In the genomic region with DNA sequence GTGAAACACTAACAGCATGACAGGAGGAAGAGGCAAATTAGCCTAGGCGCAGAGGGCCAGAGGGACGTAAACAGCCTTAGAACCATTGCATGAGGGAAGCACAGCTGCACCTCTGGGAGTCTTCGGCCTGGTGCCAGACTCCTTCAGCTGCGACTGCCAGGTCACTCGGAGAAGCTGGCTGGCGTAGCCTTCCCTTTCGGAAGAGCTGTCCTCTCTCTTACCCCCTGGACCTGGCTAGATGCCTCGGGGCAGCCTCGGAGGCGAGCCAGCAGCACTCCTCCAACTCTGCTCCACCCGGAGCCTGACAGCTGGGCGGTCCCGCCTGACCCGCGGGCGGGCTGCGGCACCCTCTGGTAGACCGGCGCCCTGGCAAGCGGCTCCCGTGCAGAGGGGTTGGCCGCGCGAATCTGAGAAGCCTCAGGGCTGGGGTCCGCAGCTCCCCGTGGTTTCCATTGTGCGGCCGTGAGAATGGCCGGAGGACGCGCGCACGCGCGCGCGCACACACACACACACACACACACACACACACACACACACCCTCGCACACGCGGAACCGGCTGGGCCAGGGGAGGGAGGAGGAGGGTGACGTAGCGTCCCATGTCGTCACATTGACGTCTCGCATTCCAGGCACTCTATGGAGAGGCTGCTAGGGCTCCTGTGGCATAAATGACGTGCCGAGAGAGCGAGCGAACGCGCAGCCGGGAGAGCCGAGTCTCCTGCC, we compare ENCODE assay signal across 8 mouse cellular contexts. TPM values are rescaled to one million over a fixed set of nuclear protein-coding genes. Genes with fewer than 3 reads are reported as not detected.
DNase-seq lines count a peak whose midpoint lies in the region; ATAC-seq lines count a peak whose summit lies in the region.

Gene Nr4a3 (plus strand): TSS at position 663 of the 721 bp plus-strand sequence.

- no peaks in the 10 kb centered on the region for H3K9me3 ChIP-seq in megakaryocyte, embryonic 14.5 days

- H3K4me3 ChIP-seq in megakaryocyte, embryonic 14.5 days (replicated peaks): peak within 1 kb of the TSS; percentile 94

- peak; percentile 92 to 97 for DNase-seq in adrenal gland, adult (ENCODE audit: inconsistent age in 2 of 2, low spot score in 1 of 2)
- DNase-seq in embryo, embryonic 10 days (ENCODE audit: low spot score): peak; percentile 95
- peak; percentile 90 for DNase-seq in gastrocnemius, postnatal 10 days
- DNase-seq in left cerebral cortex, adult 9 months (ENCODE audit: low spot score in 2 of 2): peak; percentile 71 to 90
- DNase-seq in right cerebral cortex, adult 2 months (ENCODE audit: low spot score in 2 of 2): peak; percentile 91 to 94
- DNase-seq in urinary bladder, postnatal 10 days (ENCODE audit: low spot score): peak; percentile 44

- peaks cover 55% of the 10 kb centered on the region for H3K27me3 ChIP-seq in megakaryocyte, embryonic 14.5 days (replicated peaks)

- H3K36me3 ChIP-seq in megakaryocyte, embryonic 14.5 days (replicated peaks; ENCODE audit: low read length): no peaks in the 10 kb centered on the region

- peak; percentile 54 for ATAC-seq in inflammation-experienced regulatory T-cells, adult 6 months

- H3K4me1 ChIP-seq in megakaryocyte, embryonic 14.5 days: peaks cover 60% of the 10 kb centered on the region

RNA-seq across cellular contexts. Expression of gene Nr4a3, which starts in this region (rescaled TPM):
- 1 to 10 TPM; 2.2 TPM for total RNA-seq in gastrocnemius, postnatal 10 days (2021)
- 1 to 10 TPM; 1.9 to 3.6 (median 2.7) TPM for polyA plus RNA-seq in inflammation-experienced regulatory T-cells, adult 6 months (2017; shearing (Covaris generic))
- 0.42 and 0.75 TPM in 2 replicates for polyA plus RNA-seq in megakaryocyte, embryonic 14.5 days (2012; ENCODE audit: insufficient read depth, low replicate concordance)

Comparison
In these comparisons a context has a peak if more than half of its experiments do, and no peak if none do; other contexts are left out.
1. Peak in every context shown above with its lines: DNase-seq, ATAC-seq and H3K4me3 ChIP-seq.
2. DNase-seq: peak in every context shown above with its lines; median percentile 95 in embryo, embryonic 10 days; 94 in adrenal gland, adult; 92 in right cerebral cortex, adult 2 months; 90 in gastrocnemius, postnatal 10 days; 80 in left cerebral cortex, adult 9 months; 44 in urinary bladder, postnatal 10 days.